Mouse (Mus musculus): Measurements from ENCODE around the gene Kcnt1.

DNA sequence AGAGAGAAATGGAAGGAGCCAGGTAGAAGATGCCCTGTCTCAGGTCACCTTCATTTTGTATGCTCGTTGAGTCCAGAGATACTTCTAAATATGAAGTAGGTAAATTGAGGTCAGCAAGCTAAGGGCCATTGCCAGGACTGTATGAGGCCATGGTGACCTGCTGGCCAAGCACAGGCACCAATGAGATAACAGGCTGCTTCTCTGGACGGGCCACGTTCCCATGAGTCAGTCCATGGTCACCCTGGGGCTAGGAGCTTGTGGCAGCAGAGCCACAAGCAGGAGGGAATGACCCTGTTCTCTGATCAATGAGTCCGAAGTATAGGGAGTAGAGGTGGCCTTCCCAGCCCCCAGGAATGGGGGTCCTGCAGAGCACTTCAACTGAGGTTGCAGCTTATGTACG is 51.3 kb downstream of the Kcnt1 start:
- TF ChIP-seq CTCF (IDR thresholded peaks at IDR 0.05; ENCODE audit: low read depth) (no peak), EP300 (optimal IDR thresholded peaks at IDR 0.05) (no peak)
